Mouse (Mus musculus) forebrain, embryonic 11.5 days (tissue): ENCODE measurements around the gene Megf11. TPM values are rescaled to one million over a fixed set of nuclear protein-coding genes. Genes with fewer than 3 reads are reported as not detected.
"Not testable (repeated sequence)": the region's sequence is repeated elsewhere in the genome, so short reads cannot be mapped to it uniquely, and the experiment has no call there.

Experiments used
- ATAC-seq: fragments of 200-750 bp; cut with Nextera tagmentation; replicated peaks from 2 replicates; pipeline ENCODE4 v1.8.0; 2017; ENCODE audit warnings: moderate TSS enrichment; ENCODE audit not compliant: low FRiP score
- DNase-seq: peaks from one replicate; pipeline ENCODE4 v3.0.0-alpha.2; 2017; ENCODE audit warnings: low spot score
- H3K27ac ChIP-seq: fragments of 300-500 bp; sonication (generic); 2 replicates; pipeline ENCODE4 v1.5.1; 2014; ENCODE audit warnings: low read depth, low read length
- H3K27me3 ChIP-seq: fragments of 300-500 bp; sonication (generic); 2 replicates; pipeline ENCODE4 v1.6.1; 2014; ENCODE audit warnings: mild to moderate bottlenecking, low read length, mixed read lengths; ENCODE audit not compliant: control insufficient read depth, insufficient read depth
- H3K36me3 ChIP-seq: fragments of 300-500 bp; sonication (generic); 2 replicates; pipeline ENCODE4 v1.6.1; 2014; ENCODE audit warnings: mild to moderate bottlenecking, low read length, moderate library complexity, mixed read lengths; ENCODE audit not compliant: control insufficient read depth, insufficient read depth
- H3K4me1 ChIP-seq: fragments of 300-500 bp; sonication (generic); replicated peaks from 2 replicates; pipeline ENCODE4 v1.6.1; 2014; ENCODE audit warnings: low read length, mixed read lengths; ENCODE audit not compliant: control insufficient read depth, insufficient read depth
- H3K4me2 ChIP-seq: fragments of 300-500 bp; sonication (generic); 2 replicates; pipeline ENCODE4 v1.6.1; 2014; ENCODE audit warnings: low read depth, mild to moderate bottlenecking, low read length, moderate library complexity, mixed read lengths; ENCODE audit not compliant: severe bottlenecking
- H3K4me3 ChIP-seq: fragments of 300-500 bp; sonication (generic); 2 replicates; pipeline ENCODE4 v1.5.1; 2014; ENCODE audit warnings: low read depth, low read length
- H3K9ac ChIP-seq: fragments of 300-500 bp; sonication (generic); 2 replicates; pipeline ENCODE4 v1.6.1; 2014; ENCODE audit warnings: low read length
- H3K9me3 ChIP-seq: fragments of 300-500 bp; sonication (generic); 2 replicates; pipeline ENCODE4 v1.6.1; 2016; ENCODE audit warnings: low read length, mixed read lengths; ENCODE audit not compliant: control insufficient read depth
- WGBS: fragments of 180-500 bp; shearing (Covaris S2); extraction: QIAGEN DNeasy Blood & Tissue Kit; methylation state at CpG from one replicate; pipeline ENCODE4 v1.1.7; 2014; 5-methylcytosine and 5-hydroxymethylcytosine counted together
- polyA plus RNA-seq: library from polyadenylated mRNA; unstranded; fragments of >200 nt; fragmentation: Nextera tagmentation; extraction: Ambion mirVana; gene quantifications from 2 replicates; pipeline ENCODE4 v1.2.1, GENCODE M21; 2014

Gene Megf11
- polyA plus RNA-seq, 1 experiment from 2014 or later, result 3.3 TPM

GRCm38 (mm10) chr9:64698586-64698985 lies 313.2 kb downstream of the Megf11 start:
- DNase-seq (no peak), ATAC-seq (no peak)
- H3K4me2 ChIP-seq, result no peak overlapping the region
- no peaks in the 10 kb centered on the region for H3K4me1 ChIP-seq
- H3K4me3 ChIP-seq, result no peak overlapping the region
- H3K9ac ChIP-seq, result no peak overlapping the region
- 100% methylated on average over 1 of the region's 1 CpGs for WGBS
- no peaks in the 10 kb centered on the region for H3K27me3 ChIP-seq
- H3K36me3 ChIP-seq, result no peaks in the 10 kb centered on the region
- no peaks in the 10 kb centered on the region for H3K9me3 ChIP-seq
- no peak overlapping the region for H3K27ac ChIP-seq

- DNase-seq (no peak), ATAC-seq (no peak)
- WGBS, result 90% methylated on average over 4 of the region's 4 CpGs
- H3K9me3 ChIP-seq, result no peaks in the 10 kb centered on the region
- H3K27ac ChIP-seq, result no peak overlapping the region
- H3K4me1 ChIP-seq, result no peaks in the 10 kb centered on the region
- no peaks in the 10 kb centered on the region for H3K27me3 ChIP-seq
- no peak overlapping the region for H3K4me2 ChIP-seq
- H3K9ac ChIP-seq, result no peak overlapping the region
- no peaks in the 10 kb centered on the region for H3K36me3 ChIP-seq
- no peak overlapping the region for H3K4me3 ChIP-seq
Measured at GRCm38 (mm10) chr9:64700451-64701311, 315.3 kb downstream of the Megf11 start.

- 87% methylated on average over 1 of the region's 1 CpGs for WGBS
- Histone ChIP-seq H3K36me3 (no peaks in the 10 kb centered on the region), H3K9ac (no peak overlapping the region), H3K27ac (no peak overlapping the region), H3K4me2 (no peak overlapping the region), H3K27me3 (no peaks in the 10 kb centered on the region), H3K9me3 (no peaks in the 10 kb centered on the region), H3K4me3 (no peak overlapping the region), H3K4me1 (no peaks in the 10 kb centered on the region)
- ATAC-seq, result no peak
- DNase-seq, result no peak
Measured at GRCm38 (mm10) chr9:64701651-64702050, 316.2 kb downstream of the Megf11 start.

- Histone ChIP-seq H3K4me2 (no peak overlapping the region), H3K4me1 (no peaks in the 10 kb centered on the region), H3K27me3 (no peaks in the 10 kb centered on the region), H3K9ac (no peak overlapping the region), H3K36me3 (no peaks in the 10 kb centered on the region), H3K4me3 (no peak overlapping the region), H3K27ac (no peak overlapping the region), H3K9me3 (no peaks in the 10 kb centered on the region)
- DNase-seq, result no peak
- ATAC-seq, result no peak
Measured at GRCm38 (mm10) chr9:64702391-64702790, 317.0 kb downstream of the Megf11 start.

GRCm38 (mm10) chr9:64702937-64703336 lies 317.5 kb downstream of the Megf11 start:
- no peak overlapping the region for H3K27ac ChIP-seq
- 77% methylated on average over 2 of the region's 2 CpGs for WGBS
- no peak overlapping the region for H3K4me2 ChIP-seq
- no peaks in the 10 kb centered on the region for H3K27me3 ChIP-seq
- ATAC-seq, result no peak
- H3K9me3 ChIP-seq, result no peaks in the 10 kb centered on the region
- no peaks in the 10 kb centered on the region for H3K36me3 ChIP-seq
- H3K4me1 ChIP-seq, result no peaks in the 10 kb centered on the region
- no peak overlapping the region for H3K4me3 ChIP-seq
- H3K9ac ChIP-seq, result no peak overlapping the region
- no peak for DNase-seq

- no peak overlapping the region for H3K27ac ChIP-seq
- H3K9ac ChIP-seq, result no peak overlapping the region
- no peaks in the 10 kb centered on the region for H3K36me3 ChIP-seq
- ATAC-seq (no peak), DNase-seq (no peak)
- no peaks in the 10 kb centered on the region for H3K4me1 ChIP-seq
- H3K4me2 ChIP-seq, result no peak overlapping the region
- no peaks in the 10 kb centered on the region for H3K27me3 ChIP-seq
- H3K9me3 ChIP-seq, result no peaks in the 10 kb centered on the region
- no peak overlapping the region for H3K4me3 ChIP-seq
Measured at GRCm38 (mm10) chr9:64703420-64703965, 318.1 kb downstream of the Megf11 start.

GRCm38 (mm10) chr9:64704073-64704840 lies 318.8 kb downstream of the Megf11 start:
- no peak for ATAC-seq
- DNase-seq, result no peak
- H3K27ac ChIP-seq, result no peak overlapping the region
- 87% methylated on average over 5 of the region's 5 CpGs for whole genome bisulfite sequencing
- H3K4me3 ChIP-seq, result no peak overlapping the region
- no peak overlapping the region for H3K4me2 ChIP-seq
- H3K27me3 ChIP-seq, result no peaks in the 10 kb centered on the region
- no peaks in the 10 kb centered on the region for H3K36me3 ChIP-seq
- H3K4me1 ChIP-seq, result no peaks in the 10 kb centered on the region
- H3K9ac ChIP-seq, result no peak overlapping the region
- no peaks in the 10 kb centered on the region for H3K9me3 ChIP-seq

- H3K9me3 ChIP-seq, result not testable (repeated sequence)
- WGBS, result 90% methylated on average over 3 of the region's 5 CpGs
Measured at GRCm38 (mm10) chr9:64710291-64710690, 324.9 kb downstream of the Megf11 start.

More at GRCm38 (mm10) chr9:64710291-64710690, 324.9 kb downstream of the Megf11 start:
- not testable (repeated sequence) for H3K36me3 ChIP-seq, ATAC-seq, DNase-seq, H3K27ac ChIP-seq, H3K4me2 ChIP-seq, H3K4me1 ChIP-seq, H3K27me3 ChIP-seq, H3K9ac ChIP-seq, H3K4me3 ChIP-seq
